Mouse (Mus musculus) embryonic fibroblast, embryonic 13.5 days (primary cell): ENCODE measurements around the gene Rpl35.

Source experiments
- CTCF ChIP-seq: IDR thresholded peaks from 2 replicates; pipeline ENCODE4 v1.5.1; 2011; ENCODE audit warnings: mild to moderate bottlenecking, control low read depth, low read length, moderate library complexity, borderline replicate concordance; ENCODE audit not compliant: insufficient read depth
- POLR2A ChIP-seq: IDR thresholded peaks from 2 replicates; pipeline ENCODE4 v1.6.1; 2011; ENCODE audit warnings: low read depth, mild to moderate bottlenecking, control low read depth, low read length, moderate library complexity

DNA sequence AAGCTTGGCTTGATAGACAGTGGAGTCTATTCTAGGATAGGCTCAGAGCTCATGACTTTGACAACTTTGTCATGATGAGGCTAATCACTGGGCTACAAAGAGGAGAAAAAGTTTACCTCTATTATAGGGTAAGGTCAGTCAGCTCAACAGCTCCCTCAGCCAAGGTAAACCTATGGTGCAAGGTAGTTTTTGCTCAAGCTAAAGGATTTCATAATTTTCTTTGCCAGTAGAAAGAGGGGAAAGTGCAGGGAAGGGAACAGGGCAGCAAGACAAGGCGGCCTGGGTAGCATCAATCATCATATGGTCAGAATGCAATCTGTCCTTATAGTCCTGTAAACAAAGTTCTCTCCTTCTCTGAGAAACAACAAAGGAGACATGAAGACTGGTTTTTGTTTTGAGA, 34.8 kb upstream of the Rpl35 start:
- TF ChIP-seq CTCF = no peak
- no peak for TF ChIP-seq POLR2A
